Mouse (Mus musculus) activated CD4-positive, CD25-positive, alpha-beta regulatory T cell, adult 4 months (primary cell): Measurements from ENCODE around the gene H2al1c. TPM values are rescaled to one million over a fixed set of nuclear protein-coding genes. Genes with fewer than 3 reads are reported as not detected.
"Not testable (repeated sequence)": the region's sequence is repeated elsewhere in the genome, so short reads cannot be mapped to it uniquely, and the experiment has no call there.

Experiments used
- ATAC-seq: one replicate; pipeline ENCODE4 v1.8.0; 2017
- polyA plus RNA-seq, 2 experiments: library from polyadenylated mRNA; unstranded; fragments of 100-300 nt; shearing (Covaris generic); gene quantifications; one replicate each; pipeline ENCODE4 v1.2.1; 2017

The H2al1c gene
- not detected for polyA plus RNA-seq

DNA sequence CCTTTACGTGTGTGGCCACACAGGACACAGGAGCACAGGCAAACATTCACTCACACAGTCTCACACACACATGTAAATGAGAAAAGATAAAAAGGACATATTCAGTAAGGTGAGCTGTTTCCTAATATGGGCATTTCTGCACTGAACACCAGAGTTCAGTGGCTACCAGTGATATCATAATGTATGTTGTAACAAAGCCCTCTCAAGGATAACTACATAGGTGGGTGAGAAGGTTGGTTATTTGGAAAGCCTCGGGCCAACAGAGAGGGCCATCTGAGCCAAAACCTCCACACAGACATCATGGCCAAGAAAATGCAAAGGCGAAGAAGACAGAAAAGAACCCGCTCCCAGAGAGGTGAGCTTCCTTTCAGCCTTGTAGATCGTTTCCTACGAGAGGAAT, at the start of gene H2al1c:
TSS of gene H2al1c (plus strand) at position 301 of the 400 bp plus-strand sequence.
- ATAC-seq = not testable (repeated sequence)

DNA sequence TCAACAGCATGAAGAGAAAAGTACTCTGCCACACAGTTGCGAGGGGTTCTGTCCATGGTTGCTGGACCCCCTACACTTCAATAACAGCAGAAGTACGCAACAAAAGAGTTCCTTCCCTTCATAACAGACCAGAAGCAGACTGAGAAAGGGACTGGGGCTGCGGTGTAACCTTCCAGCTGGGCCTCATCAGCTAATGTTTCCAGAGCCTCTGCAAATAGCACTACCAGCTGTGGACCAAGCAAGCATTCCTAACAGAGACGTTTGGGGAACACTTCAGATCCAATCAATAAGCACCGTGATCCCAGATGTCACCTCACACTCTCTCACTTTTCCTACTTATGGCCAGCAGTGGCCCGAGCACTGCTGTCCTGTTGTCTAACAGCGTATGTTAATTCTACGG, 40.5 kb upstream of the H2al1c start:
- no peak for ATAC-seq

- no peak for ATAC-seq
Measured at GRCm38 (mm10) chrX:11267791-11268190, 37.7 kb upstream of the H2al1c start.

GRCm38 (mm10) chrX:11269074-11269473, 36.4 kb upstream of the H2al1c start:
- no peak for ATAC-seq

DNA sequence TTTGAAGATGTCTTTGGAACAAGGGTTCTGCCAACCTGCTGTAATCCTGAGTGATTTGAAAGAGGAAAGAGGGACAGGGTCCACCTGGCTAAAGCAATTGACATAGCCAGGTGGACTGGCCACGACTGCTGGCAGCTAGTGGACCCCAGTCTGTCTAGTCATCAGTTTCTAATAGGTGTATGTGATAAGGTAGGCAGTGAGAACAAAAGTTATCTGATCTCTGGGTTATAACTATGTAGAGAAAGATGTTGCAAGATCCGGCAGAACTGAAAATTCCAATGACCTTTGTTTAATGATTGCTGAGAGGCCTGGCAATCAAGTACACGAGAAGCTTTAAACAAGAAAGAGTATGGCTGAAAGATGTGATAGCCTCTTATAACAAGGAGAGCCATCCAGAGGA, 32.3 kb upstream of the H2al1c start:
- no peak for ATAC-seq

GRCm38 (mm10) chrX:11277083-11277482, 28.4 kb upstream of the H2al1c start:
- no peak for ATAC-seq

- ATAC-seq = no peak
Measured at GRCm38 (mm10) chrX:11280741-11281140, 24.7 kb upstream of the H2al1c start.

DNA sequence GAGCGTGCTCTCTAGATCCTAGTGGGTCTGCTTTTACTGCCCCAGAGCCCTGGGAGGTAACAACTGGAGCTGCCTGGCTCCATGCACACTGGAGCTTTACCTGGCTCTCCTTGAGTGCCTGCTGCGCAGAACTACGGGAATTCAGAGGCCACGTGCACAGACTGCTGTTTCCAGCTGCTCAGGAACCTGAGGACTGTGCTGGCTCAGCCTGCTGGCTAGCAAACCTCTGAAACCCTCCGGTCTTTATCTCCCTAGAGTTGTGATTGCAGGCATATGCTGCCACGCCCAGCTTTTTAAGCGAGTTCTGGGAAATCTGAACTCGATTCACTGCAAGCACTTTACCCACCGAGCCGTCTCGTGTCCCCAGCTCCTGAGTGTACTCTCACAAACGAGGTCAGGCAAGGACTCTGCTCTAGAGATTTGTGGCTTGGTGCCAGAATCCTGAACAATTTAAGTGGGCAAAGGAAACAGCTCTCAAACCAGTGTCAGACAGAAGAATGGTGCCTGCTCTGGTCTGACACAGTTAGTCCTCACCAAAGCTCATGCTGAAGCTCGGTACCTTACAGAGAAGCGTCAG, 17.1 kb upstream of the H2al1c start:
- ATAC-seq = no peak

DNA sequence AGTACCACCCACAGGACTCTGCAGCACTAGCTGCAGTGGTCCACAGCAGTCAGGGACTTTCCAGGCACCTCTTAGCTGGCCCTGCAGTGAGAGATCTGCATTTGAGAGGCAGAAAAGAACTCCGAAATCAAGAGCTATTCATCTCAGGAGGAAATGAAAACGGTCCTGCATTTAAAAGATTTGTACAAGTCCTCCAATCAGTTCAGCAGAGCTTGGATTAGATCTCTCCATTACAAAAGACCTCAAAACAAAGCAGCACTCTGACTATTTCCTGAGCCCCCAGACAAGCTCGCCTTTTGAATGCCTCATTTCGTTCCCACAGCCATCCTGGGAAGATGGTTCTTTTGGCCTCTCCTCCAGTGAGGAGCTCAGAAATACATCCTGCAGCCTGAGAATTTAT, 16.2 kb upstream of the H2al1c start:
- ATAC-seq = no peak

- not testable (repeated sequence) for ATAC-seq
Measured at GRCm38 (mm10) chrX:11298957-11299356, 6.5 kb upstream of the H2al1c start, which contains the start of gene H2al1a. Gene H2al1a, plus strand, starts transcription at chrX:11299257.

DNA sequence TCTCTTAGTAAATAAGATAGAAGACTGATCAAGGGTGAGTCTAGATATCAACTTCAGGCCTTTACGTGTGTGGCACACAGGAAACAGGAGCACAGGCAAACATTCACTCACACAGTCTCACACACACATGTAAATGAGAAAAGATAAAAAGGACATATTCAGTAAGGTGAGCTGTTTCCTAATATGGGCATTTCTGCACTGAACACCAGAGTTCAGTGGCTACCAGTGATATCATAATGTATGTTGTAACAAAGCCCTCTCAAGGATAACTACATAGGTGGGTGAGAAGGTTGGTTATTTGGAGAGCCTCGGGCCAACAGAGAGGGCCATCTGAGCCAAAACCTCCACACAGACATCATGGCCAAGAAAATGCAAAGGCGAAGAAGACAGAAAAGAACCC, 3.3 kb upstream of the H2al1c start, which contains the start of gene H2al1b:
TSS of gene H2al1b (plus strand) at position 301 of the 400 bp plus-strand sequence.
- not testable (repeated sequence) for ATAC-seq

GRCm38 (mm10) chrX:11308524-11308923, 3.1 kb downstream of the H2al1c start, which contains the start of gene H2al1d:
Gene H2al1d, plus strand, starts transcription at chrX:11308824.
- not testable (repeated sequence) for ATAC-seq

- ATAC-seq = not testable (repeated sequence)
Measured at GRCm38 (mm10) chrX:11311634-11312033, 6.2 kb downstream of the H2al1c start, which contains the start of gene H2al1e. Gene H2al1e, plus strand, starts transcription at chrX:11311934.

- ATAC-seq = not testable (repeated sequence)
Measured at GRCm38 (mm10) chrX:11314858-11315257, 9.4 kb downstream of the H2al1c start, which contains the start of gene H2al1f. Gene H2al1f, plus strand, starts transcription at chrX:11315158.

DNA sequence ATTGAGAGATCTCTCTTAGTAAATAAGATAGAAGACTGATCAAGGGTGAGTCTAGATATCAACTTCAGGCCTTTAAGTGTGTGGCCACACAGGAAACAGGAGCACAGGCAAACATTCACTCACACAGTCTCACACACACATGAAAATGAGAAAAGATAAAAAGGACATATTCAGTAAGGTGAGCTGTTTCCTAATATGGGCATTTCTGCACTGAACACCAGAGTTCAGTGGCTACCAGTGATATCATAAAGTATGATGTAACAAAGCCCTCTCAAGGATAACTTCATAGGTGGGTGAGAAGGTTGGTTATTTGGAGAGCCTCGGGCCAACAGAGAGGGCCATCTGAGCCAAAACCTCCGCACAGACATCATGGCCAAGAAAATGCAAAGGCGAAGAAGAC, 12.5 kb downstream of the H2al1c start, which contains the start of gene H2al1g:
TSS of gene H2al1g (plus strand) at position 301 of the 400 bp plus-strand sequence.
- not testable (repeated sequence) for ATAC-seq

- not testable (repeated sequence) for ATAC-seq
Measured at GRCm38 (mm10) chrX:11321192-11321591, 15.7 kb downstream of the H2al1c start, which contains the start of gene H2al1h. Gene H2al1h, plus strand, starts transcription at chrX:11321492.

GRCm38 (mm10) chrX:11324359-11324758, 18.9 kb downstream of the H2al1c start, which contains the start of gene H2al1i:
Gene H2al1i, plus strand, starts transcription at chrX:11324659.
- ATAC-seq = not testable (repeated sequence)

- ATAC-seq = not testable (repeated sequence)
Measured at GRCm38 (mm10) chrX:11327522-11327921, 22.1 kb downstream of the H2al1c start, which contains the start of gene H2al1j. Gene H2al1j, plus strand, starts transcription at chrX:11327822.

GRCm38 (mm10) chrX:11345762-11346161, 40.3 kb downstream of the H2al1c start:
- no peak for ATAC-seq

DNA sequence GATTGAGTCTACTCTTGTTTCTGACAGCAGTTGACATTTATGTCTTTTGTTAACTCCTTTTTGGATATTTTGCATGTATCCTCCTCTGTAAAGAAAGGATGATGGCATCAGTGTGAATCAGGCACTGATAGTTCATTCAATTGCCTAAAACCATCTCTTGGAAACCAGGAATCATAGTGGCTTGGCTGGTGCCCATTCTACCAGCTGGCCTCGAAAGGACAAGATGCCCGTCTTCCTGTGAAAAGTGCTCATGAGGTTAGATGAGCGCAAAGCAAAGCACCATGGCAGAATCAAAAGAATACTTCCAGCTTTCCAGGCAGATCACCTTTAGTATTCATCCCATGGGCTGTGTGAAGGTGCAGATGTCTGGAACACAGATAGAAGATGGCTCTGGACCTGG, 41.3 kb downstream of the H2al1c start:
- no peak for ATAC-seq
